Mouse (Mus musculus) G1E (cell line): Measurements from ENCODE around the gene Ctnnbl1.

ENCODE experiments used
- CTCF ChIP-seq: IDR thresholded peaks from 2 replicates; pipeline ENCODE4 v1.5.1; 2012; ENCODE audit warnings: low read depth, low read length, inconsistent platforms, mixed read lengths
- TAL1 ChIP-seq: conservative IDR thresholded peaks from 2 replicates; pipeline ENCODE4 v1.6.1; 2012; ENCODE audit warnings: low read depth, low read length, inconsistent platforms, mixed read lengths

- TF ChIP-seq TAL1 (no peak), CTCF (no peak)
These were observed 63.7 kb downstream of the Ctnnbl1 start for GRCm38 (mm10) chr2:157800746-157801501.
